In genomic region chr11:69919053-69919452, GRCm38 (mm10) we compare ENCODE assay signal across 8 mouse cellular contexts. TPM values are rescaled to one million over a fixed set of nuclear protein-coding genes. Genes with fewer than 3 reads are reported as not detected.
A peak's percentile ranks its signal among the peaks of the same experiment; 100 is the strongest.
DNase-seq lines count a peak whose midpoint lies in the region; ATAC-seq and TF ChIP-seq lines count a peak whose summit lies in the region.

No protein-coding gene starts in this region.

- 0 out of 2 replicates have a peak overlapping the region, but pooled peaks have one; percentile 36 for H3K27ac ChIP-seq in thymus, adult 2 months (ENCODE audit: control insufficient read depth, insufficient read depth, low read length)
- H3K27ac ChIP-seq in limb, embryonic 14.5 days (replicated peaks; ENCODE audit: low read depth, low read length): no peak overlapping the region
- H3K27ac ChIP-seq in stomach, embryonic 16.5 days (ENCODE audit: low read length): peak overlapping the region; percentile 96

- H3K9me3 ChIP-seq in erythroblast, embryonic 14.5 days (ENCODE audit: control insufficient read depth, low read length): no peaks in the 10 kb centered on the region
- no peaks in the 10 kb centered on the region for H3K9me3 ChIP-seq in limb, embryonic 14.5 days (ENCODE audit: control insufficient read depth, low read length)
- H3K9me3 ChIP-seq in stomach, embryonic 16.5 days (replicated peaks; ENCODE audit: control insufficient read depth, low read length): no peaks in the 10 kb centered on the region

- no peaks in the 10 kb centered on the region for H3K27me3 ChIP-seq in erythroblast, embryonic 14.5 days (ENCODE audit: control insufficient read depth)
- H3K27me3 ChIP-seq in thymus, adult 2 months (ENCODE audit: control insufficient read depth, insufficient read depth, low read length): no peaks in the 10 kb centered on the region
- no peaks in the 10 kb centered on the region for H3K27me3 ChIP-seq in limb, embryonic 14.5 days (ENCODE audit: control insufficient read depth, insufficient read depth, low read length)
- H3K27me3 ChIP-seq in stomach, embryonic 16.5 days (ENCODE audit: control insufficient read depth, insufficient read depth, low read length): no peaks in the 10 kb centered on the region

- TF ChIP-seq POLR2A in thymus, adult 2 months (IDR thresholded peaks at IDR 0.05; ENCODE audit: control insufficient read depth, extremely low read depth, insufficient read depth, low read length, poor library complexity): no peak
- no peak for TF ChIP-seq POLR2A in limb, embryonic 14.5 days (IDR thresholded peaks at IDR 0.05; ENCODE audit: borderline replicate concordance, extremely low read depth, insufficient read depth, insufficient read length)

- peaks cover 59% of the 10 kb centered on the region for H3K36me3 ChIP-seq in erythroblast, embryonic 14.5 days (ENCODE audit: control insufficient read depth)
- peaks cover 33% of the 10 kb centered on the region for H3K36me3 ChIP-seq in thymus, adult 2 months (ENCODE audit: control insufficient read depth, insufficient read depth, low read length)
- peaks cover 44% of the 10 kb centered on the region for H3K36me3 ChIP-seq in limb, embryonic 14.5 days (ENCODE audit: control insufficient read depth, insufficient read depth, low read length)
- H3K36me3 ChIP-seq in stomach, embryonic 16.5 days (ENCODE audit: control insufficient read depth, insufficient read depth, low read length): peaks cover 23% of the 10 kb centered on the region

- no peak for DNase-seq in thymus, adult 2 months
- no peak for DNase-seq in thymus, postnatal 36 days
- no peak for DNase-seq in limb, embryonic 14.5 days (ENCODE audit: low spot score)
- no peak for DNase-seq in left cerebral cortex, adult 8-10 months (ENCODE audit: low spot score in 2 of 2)
- no peak for DNase-seq in thymus, postnatal 10 days (ENCODE audit: low spot score in 2 of 2)

- H3K4me1 ChIP-seq in erythroblast, embryonic 14.5 days (ENCODE audit: control insufficient read depth): peaks cover 89% of the 10 kb centered on the region
- peaks cover 21% of the 10 kb centered on the region for H3K4me1 ChIP-seq in thymus, adult 2 months (replicated peaks; ENCODE audit: control insufficient read depth, insufficient read depth, low read length)
- H3K4me1 ChIP-seq in limb, embryonic 14.5 days (ENCODE audit: control insufficient read depth, insufficient read depth, low read length): peaks cover 23% of the 10 kb centered on the region
- peaks cover 36% of the 10 kb centered on the region for H3K4me1 ChIP-seq in stomach, embryonic 16.5 days (ENCODE audit: control insufficient read depth, insufficient read depth, low read length)

- no peak for TF ChIP-seq CTCF in thymus, adult 2 months (IDR thresholded peaks at IDR 0.05; ENCODE audit: borderline replicate concordance, control insufficient read depth, extremely low read depth, insufficient read depth, low read length, poor library complexity)

- peak overlapping the region; percentile 88 for H3K4me2 ChIP-seq in limb, embryonic 14.5 days (replicated peaks; ENCODE audit: low read depth, low read length, severe bottlenecking)
- peak overlapping the region; percentile 94 for H3K4me2 ChIP-seq in stomach, embryonic 16.5 days (ENCODE audit: low read depth, low read length)

- no peak overlapping the region for H3K9ac ChIP-seq in limb, embryonic 14.5 days (ENCODE audit: low read depth, low read length, severe bottlenecking)
- H3K9ac ChIP-seq in stomach, embryonic 16.5 days (ENCODE audit: low read length): peak overlapping the region; percentile 98

- 50% methylated on average over 9 of the region's 9 CpGs for WGBS in thymus, adult 2 months
- WGBS in limb, embryonic 14.5 days: 78% methylated on average over 9 of the region's 9 CpGs
- 74% methylated on average over 9 of the region's 9 CpGs for WGBS in stomach, embryonic 16.5 days

- no peak for ATAC-seq in erythroblast, adult 5-6 weeks (replicated peaks; ENCODE audit: low FRiP score, poor library complexity, severe bottlenecking)
- ATAC-seq in limb, embryonic 14.5 days (ENCODE audit: low FRiP score, low read depth): no peak
- ATAC-seq in stomach, embryonic 16.5 days (ENCODE audit: insufficient read depth, low FRiP score): no peak

- peak overlapping the region; percentile 96 for H3K4me3 ChIP-seq in erythroblast, embryonic 14.5 days (replicated peaks)
- no peak overlapping the region for H3K4me3 ChIP-seq in thymus, adult 2 months (ENCODE audit: control insufficient read depth, insufficient read depth, low read length)
- peak overlapping the region; percentile 97 for H3K4me3 ChIP-seq in limb, embryonic 14.5 days (replicated peaks; ENCODE audit: low read length)
- peak overlapping the region; percentile 93 for H3K4me3 ChIP-seq in stomach, embryonic 16.5 days (replicated peaks; ENCODE audit: low read length)

RNA-seq across cellular contexts. Expression of gene Eif5a, which starts 2.7 kb away (rescaled TPM):
- polyA plus RNA-seq in erythroblast, embryonic 14.5 days (2012): 295 and 310 TPM in 2 replicates
- 340 and 374 TPM in 2 replicates for total RNA-seq in erythroblast, adult 5-6 weeks (2015; ENCODE audit: low replicate concordance)
- total RNA-seq in erythroblast, adult 5-6 weeks (2017; ENCODE audit: low replicate concordance): 154 and 205 TPM in 2 replicates
- 618 and 719 TPM in 2 replicates for polyA plus RNA-seq in thymus, adult 2 months (2012; rRNA removed)
- 1,009 and 1,079 TPM in 2 replicates for polyA plus RNA-seq in limb, embryonic 14.5 days (2012; rRNA removed)
- 1,556 and 1,603 TPM in 2 replicates for polyA plus RNA-seq in limb, embryonic 14.5 days (2014; fragmentation: Nextera tagmentation; extraction: Ambion mirVana)
- polyA plus RNA-seq in stomach, embryonic 16.5 days (2015; fragmentation: Nextera tagmentation; extraction: Ambion mirVana): 1,516 and 1,535 TPM in 2 replicates
- total RNA-seq in left cerebral cortex, adult 8-10 months (2022): 100 to 1,000 TPM; 413 to 430 (median 416) TPM

RNA-seq across cellular contexts. Expression of gene Gps2, which starts 5.4 kb away (rescaled TPM):
- 90.4 and 109 TPM in 2 replicates for polyA plus RNA-seq in erythroblast, embryonic 14.5 days (2012)
- total RNA-seq in erythroblast, adult 5-6 weeks (2015; ENCODE audit: low replicate concordance): 69.0 and 102 TPM in 2 replicates
- 52.9 and 63.3 TPM in 2 replicates for total RNA-seq in erythroblast, adult 5-6 weeks (2017; ENCODE audit: low replicate concordance)
- polyA plus RNA-seq in thymus, adult 2 months (2012; rRNA removed): 236 and 272 TPM in 2 replicates
- 94.0 and 110 TPM in 2 replicates for polyA plus RNA-seq in limb, embryonic 14.5 days (2012; rRNA removed)
- 67.3 and 74.4 TPM in 2 replicates for polyA plus RNA-seq in limb, embryonic 14.5 days (2014; fragmentation: Nextera tagmentation; extraction: Ambion mirVana)
- polyA plus RNA-seq in stomach, embryonic 16.5 days (2015; fragmentation: Nextera tagmentation; extraction: Ambion mirVana): 61.6 and 63.4 TPM in 2 replicates
- 10 to 100 TPM; 27.1 to 37.6 (median 32.4) TPM for total RNA-seq in left cerebral cortex, adult 8-10 months (2022)

RNA-seq across cellular contexts. Expression of gene Ybx2, which starts 16.5 kb away (rescaled TPM):
- polyA plus RNA-seq in erythroblast, embryonic 14.5 days (2012): 0.29 and 0.38 TPM in 2 replicates
- not detected in 2 replicates for total RNA-seq in erythroblast, adult 5-6 weeks (2015; ENCODE audit: low replicate concordance)
- 5.0 TPM in 1 of 2 replicates, not detected in the other for total RNA-seq in erythroblast, adult 5-6 weeks (2017; ENCODE audit: low replicate concordance)
- polyA plus RNA-seq in thymus, adult 2 months (2012; rRNA removed): 20.0 and 49.6 TPM in 2 replicates
- 70.1 and 92.8 TPM in 2 replicates for polyA plus RNA-seq in limb, embryonic 14.5 days (2012; rRNA removed)
- 7.2 and 10.2 TPM in 2 replicates for polyA plus RNA-seq in limb, embryonic 14.5 days (2014; fragmentation: Nextera tagmentation; extraction: Ambion mirVana)
- polyA plus RNA-seq in stomach, embryonic 16.5 days (2015; fragmentation: Nextera tagmentation; extraction: Ambion mirVana): 2.9 and 3.8 TPM in 2 replicates
- total RNA-seq in left cerebral cortex, adult 8-10 months (2022): 1 to 10 TPM; 5.1 to 9.6 (median 6.1) TPM

RNA-seq across cellular contexts. Expression of gene Neurl4, which starts 18.2 kb away (rescaled TPM):
- 5.0 and 5.1 TPM in 2 replicates for polyA plus RNA-seq in erythroblast, embryonic 14.5 days (2012)
- 3.5 and 3.8 TPM in 2 replicates for total RNA-seq in erythroblast, adult 5-6 weeks (2015; ENCODE audit: low replicate concordance)
- total RNA-seq in erythroblast, adult 5-6 weeks (2017; ENCODE audit: low replicate concordance): 9.3 and 16.0 TPM in 2 replicates
- polyA plus RNA-seq in thymus, adult 2 months (2012; rRNA removed): 85.3 and 90.7 TPM in 2 replicates
- polyA plus RNA-seq in limb, embryonic 14.5 days (2012; rRNA removed): 74.3 and 74.6 TPM in 2 replicates
- 11.4 and 15.0 TPM in 2 replicates for polyA plus RNA-seq in limb, embryonic 14.5 days (2014; fragmentation: Nextera tagmentation; extraction: Ambion mirVana)
- 7.5 TPM in 2 replicates for polyA plus RNA-seq in stomach, embryonic 16.5 days (2015; fragmentation: Nextera tagmentation; extraction: Ambion mirVana)
- 100 to 1,000 TPM in 3 of 4 experiments, 10 to 100 TPM in 1; 97.6 to 122 (median 112) TPM for total RNA-seq in left cerebral cortex, adult 8-10 months (2022)

RNA-seq across cellular contexts. Expression of gene 2810408A11Rik, which starts 18.3 kb away (rescaled TPM):
- 0.14 and 0.18 TPM in 2 replicates for polyA plus RNA-seq in erythroblast, embryonic 14.5 days (2012)
- 2.7 TPM in 1 of 2 replicates, not detected in the other for total RNA-seq in erythroblast, adult 5-6 weeks (2015; ENCODE audit: low replicate concordance)
- 6.0 TPM in 1 of 2 replicates, not detected in the other for total RNA-seq in erythroblast, adult 5-6 weeks (2017; ENCODE audit: low replicate concordance)
- 7.1 and 10.2 TPM in 2 replicates for polyA plus RNA-seq in thymus, adult 2 months (2012; rRNA removed)
- polyA plus RNA-seq in limb, embryonic 14.5 days (2012; rRNA removed): 8.6 and 8.9 TPM in 2 replicates
- polyA plus RNA-seq in limb, embryonic 14.5 days (2014; fragmentation: Nextera tagmentation; extraction: Ambion mirVana): 8.9 and 12.3 TPM in 2 replicates
- polyA plus RNA-seq in stomach, embryonic 16.5 days (2015; fragmentation: Nextera tagmentation; extraction: Ambion mirVana): 4.9 TPM in 2 replicates
- total RNA-seq in left cerebral cortex, adult 8-10 months (2022): 1 to 10 TPM in 1 of 4 experiments, under 1 TPM in 3; 0.39 to 1.1 (median 0.56) TPM
